Mouse (Mus musculus) MEL (cell line): Measurements from ENCODE around the gene Zdhhc17. TPM values are rescaled to one million over a fixed set of nuclear protein-coding genes. Genes with fewer than 3 reads are reported as not detected.

Source experiments
- DNase-seq: peaks from one replicate; pipeline ENCODE4 v3.0.0; 2011; ENCODE audit warnings: low read depth, low spot score
- H3K27ac ChIP-seq: 2 replicates; pipeline ENCODE4 v1.5.1; 2012; ENCODE audit warnings: low read depth, mild to moderate bottlenecking, control low read depth, low read length, moderate library complexity; ENCODE audit not compliant: control insufficient read depth
- H3K27me3 ChIP-seq, 2 experiments: fragments of 150-350 bp in 1 of 2; sonication (generic) in 1 of 2; 2 replicates each; pipeline ENCODE4 v1.6.1; 2012; ENCODE audit warnings: low read length in 2 of 2, mild to moderate bottlenecking in 2 of 2, improper control_type of control experiment in 1 of 2, moderate library complexity in 1 of 2; ENCODE audit not compliant: insufficient read depth in 2 of 2, control insufficient read depth in 1 of 2
- H3K36me3 ChIP-seq, 2 experiments: 2 replicates each; pipeline ENCODE4 v1.6.1; 2012 to 2014; ENCODE audit warnings: low read length in 2 of 2, improper control_type of control experiment in 1 of 2, inconsistent platforms in 1 of 2, mild to moderate bottlenecking in 1 of 2; ENCODE audit not compliant: insufficient read depth in 2 of 2, control insufficient read depth in 1 of 2
- H3K4me1 ChIP-seq, 2 experiments: fragments of 150-350 bp in 1 of 2; sonication (generic) in 1 of 2; 2 replicates each; pipeline ENCODE4 v1.6.1; 2012; ENCODE audit warnings: low read length in 2 of 2, improper control_type of control experiment in 1 of 2, mild to moderate bottlenecking in 1 of 2; ENCODE audit not compliant: insufficient read depth in 2 of 2, control insufficient read depth in 1 of 2
- H3K4me3 ChIP-seq, 2 experiments: fragments of 150-350 bp in 1 of 2; sonication (generic) in 1 of 2; 2 replicates each; pipeline ENCODE4 v1.5.1; 2012; ENCODE audit warnings: low read depth in 2 of 2, low read length in 2 of 2, mild to moderate bottlenecking in 2 of 2, moderate library complexity in 2 of 2, control low read depth in 1 of 2, improper control_type of control experiment in 1 of 2; ENCODE audit not compliant: control insufficient read depth in 1 of 2, insufficient read depth in 1 of 2
- H3K79me2 ChIP-seq: 2 replicates; pipeline ENCODE4 v1.6.1; 2012; ENCODE audit warnings: mild to moderate bottlenecking, low read length, moderate library complexity; ENCODE audit not compliant: control insufficient read depth, poor library complexity, insufficient read depth
- H3K9ac ChIP-seq: 2 replicates; pipeline ENCODE4 v1.6.1; 2012; ENCODE audit warnings: low read depth, mild to moderate bottlenecking, control low read depth, low read length, moderate library complexity; ENCODE audit not compliant: control insufficient read depth, poor library complexity, severe bottlenecking
- H3K9me3 ChIP-seq: fragments of 150-350 bp; sonication (generic); replicated peaks from 2 replicates; pipeline ENCODE4 v1.6.1; 2012; ENCODE audit warnings: mild to moderate bottlenecking, low read length, improper control_type of control experiment, moderate library complexity; ENCODE audit not compliant: insufficient read depth
- BHLHE40 ChIP-seq: IDR thresholded peaks from 2 replicates; pipeline ENCODE4 v1.6.1; 2012; ENCODE audit warnings: low read depth, mild to moderate bottlenecking, inconsistent platforms, low read length, improper control_type of control experiment, borderline replicate concordance
- CHD1 ChIP-seq: IDR thresholded peaks from 2 replicates; pipeline ENCODE4 v1.6.1; 2012; ENCODE audit warnings: low read depth, mild to moderate bottlenecking, inconsistent platforms, low read length, improper control_type of control experiment
- CHD2 ChIP-seq: IDR thresholded peaks from 2 replicates; pipeline ENCODE4 v1.6.1; 2011; ENCODE audit warnings: low read length, improper control_type of control experiment
- CTCF ChIP-seq, 3 experiments: IDR thresholded peaks in 2 of 3; conservative IDR thresholded peaks in 1 of 3; 2 replicates each; pipeline ENCODE4 v1.5.1; 2011 to 2012; ENCODE audit warnings: low read length in 3 of 3, low read depth in 2 of 3, mild to moderate bottlenecking in 2 of 3, improper control_type of control experiment in 1 of 3, inconsistent platforms in 1 of 3, mixed read lengths in 1 of 3, moderate library complexity in 1 of 3; ENCODE audit not compliant: control insufficient read depth in 1 of 3, insufficient read depth in 1 of 3, poor library complexity in 1 of 3, severe bottlenecking in 1 of 3
- E2F4 ChIP-seq: IDR thresholded peaks from 2 replicates; pipeline ENCODE4 v1.6.1; 2011; ENCODE audit warnings: low read depth, low read length, improper control_type of control experiment, borderline replicate concordance
- ELF1 ChIP-seq: IDR thresholded peaks from 2 replicates; pipeline ENCODE4 v1.6.1; 2014; ENCODE audit warnings: low read depth, mild to moderate bottlenecking, inconsistent platforms, low read length, improper control_type of control experiment, moderate library complexity
- EP300 ChIP-seq, 2 experiments: IDR thresholded peaks; 2 replicates each; pipeline ENCODE4 v1.6.1; 2011; ENCODE audit warnings: improper control_type of control experiment in 2 of 2, low read length in 2 of 2, low read depth in 1 of 2, mild to moderate bottlenecking in 1 of 2
- ETS1 ChIP-seq: IDR thresholded peaks from 2 replicates; pipeline ENCODE4 v1.6.1; 2012; ENCODE audit warnings: low read depth, mild to moderate bottlenecking, inconsistent platforms, low read length, improper control_type of control experiment, moderate library complexity
- GABPA ChIP-seq: IDR thresholded peaks from 2 replicates; pipeline ENCODE4 v1.6.1; 2012; ENCODE audit warnings: low read depth, mild to moderate bottlenecking, inconsistent platforms, low read length, improper control_type of control experiment, moderate library complexity
- GATA1 ChIP-seq: IDR thresholded peaks from 2 replicates; pipeline ENCODE4 v1.6.1; 2011; ENCODE audit warnings: low read depth, low read length, improper control_type of control experiment
- JUND ChIP-seq: IDR thresholded peaks from 2 replicates; pipeline ENCODE4 v1.6.1; 2011; ENCODE audit warnings: low read depth, mild to moderate bottlenecking, improper control_type of control experiment, low read length
- KAT2A ChIP-seq: conservative IDR thresholded peaks from 2 replicates; pipeline ENCODE4 v1.6.1; 2012; ENCODE audit warnings: low read depth, low read length, improper control_type of control experiment, inconsistent platforms
- MAX ChIP-seq: IDR thresholded peaks from 2 replicates; pipeline ENCODE4 v1.6.1; 2011; ENCODE audit warnings: low read length, improper control_type of control experiment
- MAZ ChIP-seq: IDR thresholded peaks from 2 replicates; pipeline ENCODE4 v1.6.1; 2012; ENCODE audit warnings: low read depth, mild to moderate bottlenecking, inconsistent platforms, low read length, improper control_type of control experiment
- MEF2A ChIP-seq: IDR thresholded peaks from 2 replicates; pipeline ENCODE4 v1.6.1; 2014; ENCODE audit warnings: low read depth, mild to moderate bottlenecking, inconsistent platforms, low read length, improper control_type of control experiment; ENCODE audit not compliant: poor library complexity, insufficient replicate concordance, severe bottlenecking; ENCODE audit errors: extremely low read depth
- MXI1 ChIP-seq: IDR thresholded peaks from 2 replicates; pipeline ENCODE4 v1.6.1; 2011; ENCODE audit warnings: mild to moderate bottlenecking, low read depth, low read length, improper control_type of control experiment
- MYB ChIP-seq: IDR thresholded peaks from 2 replicates; pipeline ENCODE4 v1.6.1; 2011; ENCODE audit warnings: mild to moderate bottlenecking, low read depth, low read length, improper control_type of control experiment
- NELFE ChIP-seq: IDR thresholded peaks from 2 replicates; pipeline ENCODE4 v1.6.1; 2011; ENCODE audit warnings: low read depth, low read length, improper control_type of control experiment
- NRF1 ChIP-seq: IDR thresholded peaks from 2 replicates; pipeline ENCODE4 v1.6.1; 2014; ENCODE audit warnings: low read depth, mild to moderate bottlenecking, inconsistent platforms, low read length, improper control_type of control experiment, moderate library complexity; ENCODE audit not compliant: poor library complexity, insufficient read depth, severe bottlenecking
- POLR2AphosphoS2 ChIP-seq: IDR thresholded peaks from 2 replicates; pipeline ENCODE4 v1.6.1; 2011; ENCODE audit warnings: low read length, improper control_type of control experiment
- POLR2AphosphoS5 ChIP-seq: IDR thresholded peaks from 2 replicates; pipeline ENCODE4 v1.6.1; 2012; ENCODE audit warnings: low read depth, borderline replicate concordance, mild to moderate bottlenecking, inconsistent platforms, low read length, moderate library complexity, mixed read lengths
- RAD21 ChIP-seq: IDR thresholded peaks from 2 replicates; pipeline ENCODE4 v1.6.1; 2011; ENCODE audit warnings: mild to moderate bottlenecking, low read depth, low read length, improper control_type of control experiment
- RCOR1 ChIP-seq: IDR thresholded peaks from 2 replicates; pipeline ENCODE4 v1.6.1; 2012; ENCODE audit warnings: low read depth, mild to moderate bottlenecking, inconsistent platforms, low read length, improper control_type of control experiment
- SIN3A ChIP-seq: IDR thresholded peaks from 2 replicates; pipeline ENCODE4 v1.6.1; 2012; ENCODE audit warnings: low read length, improper control_type of control experiment, inconsistent platforms
- SMC3 ChIP-seq: IDR thresholded peaks from 2 replicates; pipeline ENCODE4 v1.6.1; 2011; ENCODE audit warnings: low read depth, low read length, improper control_type of control experiment
- TBP ChIP-seq: IDR thresholded peaks from 2 replicates; pipeline ENCODE4 v1.8.0; 2011; ENCODE audit warnings: low read depth, low read length, improper control_type of control experiment
- TCF12 ChIP-seq: IDR thresholded peaks from 2 replicates; pipeline ENCODE4 v1.6.1; 2014; ENCODE audit warnings: low read depth, mild to moderate bottlenecking, inconsistent platforms, low read length, improper control_type of control experiment, moderate library complexity
- UBTF ChIP-seq: IDR thresholded peaks from 2 replicates; pipeline ENCODE4 v1.6.1; 2012; ENCODE audit warnings: low read depth, mild to moderate bottlenecking, inconsistent platforms, low read length, improper control_type of control experiment, moderate library complexity, borderline replicate concordance; ENCODE audit not compliant: insufficient read depth
- USF1 ChIP-seq: IDR thresholded peaks from 2 replicates; pipeline ENCODE4 v1.6.1; 2014; ENCODE audit warnings: low read depth, mild to moderate bottlenecking, inconsistent platforms, low read length, improper control_type of control experiment, moderate library complexity
- USF2 ChIP-seq, 2 experiments: IDR thresholded peaks; 2 replicates each; pipeline ENCODE4 v1.6.1; 2011 to 2012; ENCODE audit warnings: improper control_type of control experiment in 2 of 2, low read length in 2 of 2, borderline replicate concordance in 1 of 2, inconsistent platforms in 1 of 2, low read depth in 1 of 2, mild to moderate bottlenecking in 1 of 2; ENCODE audit not compliant: insufficient read depth in 1 of 2
- ZC3H11A ChIP-seq: IDR thresholded peaks from 2 replicates; pipeline ENCODE4 v1.6.1; 2012; ENCODE audit warnings: low read depth, mild to moderate bottlenecking, inconsistent platforms, low read length, improper control_type of control experiment
- ZKSCAN1 ChIP-seq: IDR thresholded peaks from 2 replicates; pipeline ENCODE4 v1.6.1; 2012; ENCODE audit warnings: low read depth, mild to moderate bottlenecking, inconsistent platforms, low read length, improper control_type of control experiment, moderate library complexity
- ZMIZ1 ChIP-seq: IDR thresholded peaks from 2 replicates; pipeline ENCODE4 v1.6.1; 2012; ENCODE audit warnings: low read depth, mild to moderate bottlenecking, inconsistent platforms, low read length, improper control_type of control experiment, moderate library complexity
- ZNF384 ChIP-seq: IDR thresholded peaks from 2 replicates; pipeline ENCODE4 v1.6.1; 2012; ENCODE audit warnings: low read depth, mild to moderate bottlenecking, inconsistent platforms, low read length, improper control_type of control experiment
- polyA plus RNA-seq, 2 experiments: library from polyadenylated mRNA; stranded (reverse) in 1 of 2; unstranded in 1 of 2; fragments of >175 nt in 1 of 2; fragments of >200 nt in 1 of 2; gene quantifications; 2 replicates each; pipeline versions ENCODE4 v1.2.1 to v1.2.4; 2012; ENCODE audit warnings: low replicate concordance in 2 of 2, low read depth in 1 of 2; ENCODE audit not compliant: insufficient read length in 2 of 2, insufficient read depth in 1 of 2, missing spikeins in 1 of 2
- total RNA-seq: library from RNA; depleted of rRNA; stranded (reverse); fragments of 300-350 nt; gene quantifications from 2 replicates; pipeline ENCODE4 v1.2.3, GENCODE M21; 2012; rRNA removed

Zdhhc17 gene
- total RNA-seq (16.6 and 16.7 TPM in 2 replicates), polyA plus RNA-seq (10 to 100 TPM in 1 of 2 experiments, not detected in 1; 14.9 TPM)

GRCm38 (mm10) chr10:111009641-111010479 lies at the start of gene Zdhhc17:
Gene Zdhhc17, minus strand, starts transcription at chr10:111010140.
- Histone ChIP-seq H3K4me1 (peaks cover 21 to 23% of the 10 kb centered on the region in 2 experiments), H3K9ac (peak within 1 kb of the TSS; percentile 99), H3K79me2 (peaks cover 30% of the 10 kb centered on the region), H3K4me3 (peak within 1 kb of the TSS; percentile 76 to 95), H3K9me3 (no peaks in the 10 kb centered on the region), H3K36me3 (peaks cover 0 to 27% of the 10 kb centered on the region in 2 experiments; a peak in 2 of 4 replicates), H3K27ac (peak within 1 kb of the TSS; percentile 81), H3K27me3 (no peaks in the 10 kb centered on the region)
- peak; percentile 89 for DNase-seq
- TF ChIP-seq CHD2 (peak; percentile 56; the same call in 1 of the 2 replicates), TCF12 (peak; percentile 55; the same call in 1 of the 2 replicates), ETS1 (peak; percentile 16; the same call in 1 of the 2 replicates), E2F4 (no peak), RAD21 (no peak), ZKSCAN1 (no peak), USF2 (IDR thresholded peaks at IDR 0.05; ENCODE audit: borderline replicate concordance in 1 of 2, insufficient read depth in 1 of 2, low read depth in 1 of 2, low read length in 2 of 2) (no peak), POLR2AphosphoS5 (no peak), MXI1 (peak; percentile 60), EP300 (IDR thresholded peaks at IDR 0.05; ENCODE audit: low read depth in 1 of 2, low read length in 2 of 2) (no peak), USF1 (no peak), UBTF (peak; percentile 96; the same call in 1 of the 2 replicates), ELF1 (no peak), ZMIZ1 (peak; percentile 92), MEF2A (no peak), SMC3 (no peak), TBP (peak; percentile 91), MAX (peak; percentile 48; the same call in 1 of the 2 replicates), GATA1 (no peak), JUND (no peak), RCOR1 (no peak), KAT2A (no peak; the same call in 1 of the 2 replicates), CTCF (IDR thresholded peaks at IDR 0.05 in 2 of 3, conservative IDR thresholded peaks at IDR 0.05 in 1 of 3; ENCODE audit: control insufficient read depth in 1 of 3, insufficient read depth in 1 of 3, low read depth in 2 of 3, low read length in 3 of 3, poor library complexity in 1 of 3, severe bottlenecking in 1 of 3) (no peak), MYB (peak; percentile 58; the same call in 1 of the 2 replicates), POLR2AphosphoS2 (peak; percentile 85), CHD1 (0 out of 2 replicates have a peak, but pooled peaks have one; percentile 21), BHLHE40 (no peak), GABPA (0 out of 2 replicates have a peak, but pooled peaks have one; percentile 46), MAZ (peak; percentile 44; the same call in 1 of the 2 replicates), ZNF384 (no peak), SIN3A (peak; percentile 63; the same call in 1 of the 2 replicates), NELFE (peak; percentile 82), ZC3H11A (no peak), NRF1 (peak; percentile 71)
